Mouse (Mus musculus): ENCODE measurements around the gene Phf24.

The Phf24 gene

GRCm38 (mm10) chr4:42916617-42917401, at the start of gene Phf24:
Gene Phf24 (plus strand): TSS chr4:42916660.
- peak; percentile 30 for DNase-seq

GRCm38 (mm10) chr4:42867390-42867789, 49.1 kb upstream of the Phf24 start:
- no peak for DNase-seq

- no peak for DNase-seq
Observed at GRCm38 (mm10) chr4:42868193-42868592, 48.3 kb upstream of the Phf24 start.

- no peak for DNase-seq
Observed at GRCm38 (mm10) chr4:42870748-42871147, 45.7 kb upstream of the Phf24 start.

GRCm38 (mm10) chr4:42872151-42872550, 44.3 kb upstream of the Phf24 start:
- no peak for DNase-seq

- DNase-seq: no peak
Observed at GRCm38 (mm10) chr4:42872746-42873435, 43.6 kb upstream of the Phf24 start.

- DNase-seq: no peak
Observed at GRCm38 (mm10) chr4:42874134-42874533, 42.3 kb upstream of the Phf24 start, which contains the start of gene Fam205c. Gene Fam205c (minus strand): TSS chr4:42874234.

GRCm38 (mm10) chr4:42876586-42877291, 39.7 kb upstream of the Phf24 start:
- peak; percentile 60 for DNase-seq

- no peak for DNase-seq
Observed at GRCm38 (mm10) chr4:42877657-42878056, 38.8 kb upstream of the Phf24 start.

GRCm38 (mm10) chr4:42879829-42880676, 36.4 kb upstream of the Phf24 start:
- no peak for DNase-seq

- no peak for DNase-seq
Observed at GRCm38 (mm10) chr4:42880677-42880948, 35.8 kb upstream of the Phf24 start.

- no peak for DNase-seq
Observed at GRCm38 (mm10) chr4:42886926-42887325, 29.5 kb upstream of the Phf24 start.

GRCm38 (mm10) chr4:42888806-42889205, 27.7 kb upstream of the Phf24 start:
- no peak for DNase-seq

GRCm38 (mm10) chr4:42891176-42891575, 25.3 kb upstream of the Phf24 start:
- DNase-seq: no peak

GRCm38 (mm10) chr4:42895118-42895517, 21.3 kb upstream of the Phf24 start:
- no peak for DNase-seq

- no peak for DNase-seq
Observed at GRCm38 (mm10) chr4:42898914-42899313, 17.5 kb upstream of the Phf24 start.

- no peak for DNase-seq
Observed at GRCm38 (mm10) chr4:42900878-42901277, 15.6 kb upstream of the Phf24 start.

- no peak for DNase-seq
Observed at GRCm38 (mm10) chr4:42902174-42902573, 14.3 kb upstream of the Phf24 start.

- DNase-seq: peak; percentile 15
Observed at GRCm38 (mm10) chr4:42902730-42903129, 13.7 kb upstream of the Phf24 start.

GRCm38 (mm10) chr4:42903942-42904341, 12.5 kb upstream of the Phf24 start:
- DNase-seq: no peak

GRCm38 (mm10) chr4:42904523-42904922, 11.9 kb upstream of the Phf24 start:
- DNase-seq: no peak

- no peak for DNase-seq
Observed at GRCm38 (mm10) chr4:42904966-42905365, 11.5 kb upstream of the Phf24 start.

GRCm38 (mm10) chr4:42913391-42913790, 3.1 kb upstream of the Phf24 start:
- DNase-seq: no peak
